Mouse (Mus musculus) bone marrow macrophage, adult 2 months (primary cell): ENCODE results near the gene Olfr655.

Experiments used
- CTCF ChIP-seq: IDR thresholded peaks from 2 replicates; pipeline ENCODE4 v1.5.1; 2012; ENCODE audit warnings: low read depth, mild to moderate bottlenecking, low read length, moderate library complexity
- POLR2A ChIP-seq: IDR thresholded peaks from 2 replicates; pipeline ENCODE4 v1.6.1; 2012; ENCODE audit warnings: mild to moderate bottlenecking, low read depth, low read length, borderline replicate concordance

- TF ChIP-seq POLR2A, result no peak
- no peak for TF ChIP-seq CTCF
Observed at GRCm38 (mm10) chr7:104613655-104614054, 12.1 kb upstream of the Olfr655 start, which contains the start of gene Olfr656.
